Mouse (Mus musculus): ENCODE measurements at regions not wholly inside any gene's neighbourhood (a gene's known extent, or its start where the extent isn't known, plus 50 kb on each side); places are given as distances from the start of the nearest gene placed in this dataset.

DNA sequence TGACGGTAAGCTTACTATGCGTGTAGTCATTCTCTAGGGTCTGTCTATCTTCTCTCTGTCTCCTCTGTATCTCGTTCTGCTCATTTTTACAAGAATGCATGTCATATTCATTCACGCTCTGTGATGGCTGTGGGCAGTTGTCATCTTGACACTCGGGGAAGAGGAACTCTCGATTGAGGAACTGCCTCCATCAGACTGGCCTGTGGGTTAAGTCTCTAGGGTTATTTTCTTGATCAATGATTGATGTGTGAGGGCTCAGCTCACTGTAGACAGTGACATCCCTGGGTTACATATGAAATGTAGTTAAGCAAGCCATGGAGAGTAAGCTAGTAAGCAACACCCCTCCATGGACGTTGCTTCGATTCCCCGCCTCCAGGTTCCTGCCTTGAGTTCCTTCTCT is 178.0 kb upstream of the Rreb1 start:
- no peaks in the 10 kb centered on the region for H3K36me3 ChIP-seq (replicated peaks in 1 of 2; ENCODE audit: control insufficient read depth in 1 of 2, insufficient read depth in 1 of 2, low read length in 1 of 2)
- no peaks in the 10 kb centered on the region for H3K79me2 ChIP-seq (replicated peaks; ENCODE audit: control insufficient read depth, extremely low read depth, insufficient read depth, poor library complexity, severe bottlenecking)
- peaks cover 4 to 8% of the 10 kb centered on the region in 2 experiments for H3K4me1 ChIP-seq (ENCODE audit: control insufficient read depth in 1 of 2, insufficient read depth in 2 of 2)
- in situ Hi-C loops (cut with MboI; ENCODE audit: low pct_ligation_motif_present, low pct_unique_long_range_greater_than_20kb, low sequenced_read_pairs) (no loop called here), dilution Hi-C loops (cut with MboI; ENCODE audit: extremely low pct_ligation_motif_present, extremely low pct_unique_long_range_greater_than_20kb, low sequenced_read_pairs) (no loop called here)
- no peak overlapping the region for H3K4me3 ChIP-seq (replicated peaks in 1 of 3; ENCODE audit: low read depth in 2 of 3, low read length in 2 of 3, poor library complexity in 1 of 3)
- no peaks in the 10 kb centered on the region for H3K27me3 ChIP-seq (replicated peaks)
- no peak overlapping the region for H3K27ac ChIP-seq (ENCODE audit: insufficient read depth, low read depth)
- no peaks in the 10 kb centered on the region for H3K9me3 ChIP-seq (replicated peaks; ENCODE audit: low read length)
- H3K9ac ChIP-seq (ENCODE audit: insufficient read depth, low read depth), result no peak overlapping the region
- no peak overlapping the region for H3K4me2 ChIP-seq (ENCODE audit: insufficient read depth, low read depth, poor library complexity, severe bottlenecking)
- no peak for TF ChIP-seq CTCF (conservative IDR thresholded peaks at IDR 0.05 in 1 of 2, IDR thresholded peaks at IDR 0.05 in 1 of 2; ENCODE audit: low read depth in 2 of 2, low read length in 2 of 2)
- TF ChIP-seq RAD21 (IDR thresholded peaks at IDR 0.05; ENCODE audit: low read depth, low read length), result no peak
- no peak for TF ChIP-seq JUND (conservative IDR thresholded peaks at IDR 0.05; ENCODE audit: low read depth, low read length)
- TF ChIP-seq USF1 (IDR thresholded peaks at IDR 0.05; ENCODE audit: low read depth, low read length), result no peak
- TF ChIP-seq HCFC1 (IDR thresholded peaks at IDR 0.05; ENCODE audit: low read depth, low read length), result no peak
- no peak for TF ChIP-seq MAZ (IDR thresholded peaks at IDR 0.05; ENCODE audit: low read depth, low read length)
- TF ChIP-seq NELFE (IDR thresholded peaks at IDR 0.05; ENCODE audit: low read depth, low read length), result no peak
- TF ChIP-seq ZMIZ1 (IDR thresholded peaks at IDR 0.05; ENCODE audit: low read depth, low read length), result no peak
- no peak for TF ChIP-seq UBTF (IDR thresholded peaks at IDR 0.05; ENCODE audit: low read depth, low read length)
- TF ChIP-seq MAFK (IDR thresholded peaks at IDR 0.05; ENCODE audit: insufficient replicate concordance, low read length), result no peak
- no peak for TF ChIP-seq BHLHE40 (IDR thresholded peaks at IDR 0.05; ENCODE audit: low read depth, low read length)
- TF ChIP-seq ZNF384 (IDR thresholded peaks at IDR 0.05; ENCODE audit: low read depth, low read length), result no peak
- no peak for TF ChIP-seq MYC (IDR thresholded peaks at IDR 0.05; ENCODE audit: low read depth, low read length)
- TF ChIP-seq NRF1 (IDR thresholded peaks at IDR 0.05; ENCODE audit: low read depth, low read length), result no peak
- no peak for DNase-seq (ENCODE audit: extremely low read depth)

DNA sequence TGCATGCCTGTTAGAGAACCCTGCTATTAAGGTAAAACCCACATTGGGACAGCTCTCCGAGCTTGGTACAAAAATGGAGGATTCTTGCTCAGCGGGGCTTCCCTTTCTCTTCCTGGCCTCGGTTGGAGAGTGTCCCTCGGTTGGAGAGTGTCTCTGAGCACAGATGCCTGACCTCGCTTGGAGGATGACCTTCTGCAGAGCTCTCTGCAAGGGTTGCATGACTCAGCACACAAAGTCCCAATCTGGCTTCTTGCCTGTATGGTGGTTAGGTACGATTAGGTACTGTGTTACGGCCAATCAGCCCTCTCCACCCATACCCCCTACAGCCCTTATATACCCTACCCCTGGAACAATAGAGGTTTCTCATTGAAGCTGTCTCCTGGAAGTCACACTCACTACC is 177.1 kb upstream of the Rreb1 start:
- no peak for DNase-seq (ENCODE audit: extremely low read depth)
- Histone ChIP-seq H3K36me3 (replicated peaks in 1 of 2; ENCODE audit: control insufficient read depth in 1 of 2, insufficient read depth in 1 of 2, low read length in 1 of 2) (no peaks in the 10 kb centered on the region), H3K9me3 (replicated peaks; ENCODE audit: low read length) (no peaks in the 10 kb centered on the region), H3K27me3 (replicated peaks) (no peaks in the 10 kb centered on the region), H3K4me2 (ENCODE audit: insufficient read depth, low read depth, poor library complexity, severe bottlenecking) (no peak overlapping the region), H3K4me1 (ENCODE audit: control insufficient read depth in 1 of 2, insufficient read depth in 2 of 2) (peaks cover 4 to 8% of the 10 kb centered on the region in 2 experiments), H3K4me3 (replicated peaks in 1 of 3; ENCODE audit: low read depth in 2 of 3, low read length in 2 of 3, poor library complexity in 1 of 3) (no peak overlapping the region), H3K79me2 (replicated peaks; ENCODE audit: control insufficient read depth, extremely low read depth, insufficient read depth, poor library complexity, severe bottlenecking) (no peaks in the 10 kb centered on the region), H3K27ac (ENCODE audit: insufficient read depth, low read depth) (no peak overlapping the region), H3K9ac (ENCODE audit: insufficient read depth, low read depth) (no peak overlapping the region)
- dilution Hi-C loops (cut with MboI; ENCODE audit: extremely low pct_ligation_motif_present, extremely low pct_unique_long_range_greater_than_20kb, low sequenced_read_pairs), result no loop called here
- no peak for TF ChIP-seq E2F4 (IDR thresholded peaks at IDR 0.05; ENCODE audit: insufficient replicate concordance, low read depth, low read length)
- no peak for TF ChIP-seq NELFE (IDR thresholded peaks at IDR 0.05; ENCODE audit: low read depth, low read length)
- TF ChIP-seq RCOR1 (conservative IDR thresholded peaks at IDR 0.05; ENCODE audit: low read depth, low read length), result no peak
- no peak for TF ChIP-seq ETS1 (conservative IDR thresholded peaks at IDR 0.05; ENCODE audit: low read depth, low read length)
- TF ChIP-seq ZMIZ1 (IDR thresholded peaks at IDR 0.05; ENCODE audit: low read depth, low read length), result no peak
- TF ChIP-seq ELF1 (IDR thresholded peaks at IDR 0.05; ENCODE audit: low read depth, low read length), result no peak
- no peak for TF ChIP-seq TBP (conservative IDR thresholded peaks at IDR 0.05; ENCODE audit: low read depth, low read length)
- TF ChIP-seq MXI1 (IDR thresholded peaks at IDR 0.05; ENCODE audit: low read depth, low read length), result no peak
- TF ChIP-seq JUN (IDR thresholded peaks at IDR 0.05; ENCODE audit: insufficient read depth, low read depth, low read length), result no peak
- TF ChIP-seq SMC3 (IDR thresholded peaks at IDR 0.05; ENCODE audit: low read depth, low read length), result no peak
- no peak for TF ChIP-seq MYC (IDR thresholded peaks at IDR 0.05; ENCODE audit: low read depth, low read length)
- no peak for TF ChIP-seq USF1 (IDR thresholded peaks at IDR 0.05; ENCODE audit: low read depth, low read length)
- in situ Hi-C loops (cut with MboI; ENCODE audit: low pct_ligation_motif_present, low pct_unique_long_range_greater_than_20kb, low sequenced_read_pairs), result no loop called here
